Mouse (Mus musculus): ENCODE data around the gene Spata9. TPM values are rescaled to one million over a fixed set of nuclear protein-coding genes. Genes with fewer than 3 reads are reported as not detected.
A peak's percentile ranks its signal among the peaks of the same experiment; 100 is the strongest.

The Spata9 gene
- polyA plus RNA-seq, 1 experiment from 2014 or later: 0.57 TPM

- Histone ChIP-seq H3K36me3 (ENCODE audit: control insufficient read depth, insufficient read depth, low read length) (no peaks in the 10 kb centered on the region), H3K9me3 (replicated peaks; ENCODE audit: control insufficient read depth, low read length) (no peaks in the 10 kb centered on the region), H3K9ac (ENCODE audit: low read length) (no peak overlapping the region; the same call in 1 of the 2 replicates), H3K4me3 (replicated peaks; ENCODE audit: low read length) (peak overlapping the region; percentile 85), H3K4me2 (ENCODE audit: low read depth, low read length) (peak overlapping the region; percentile 73), H3K27ac (ENCODE audit: low read length) (0 out of 2 replicates have a peak overlapping the region, but pooled peaks have one; percentile 98), H3K4me1 (ENCODE audit: control insufficient read depth, insufficient read depth, low read length) (peaks cover 5% of the 10 kb centered on the region), H3K27me3 (ENCODE audit: control insufficient read depth, insufficient read depth, low read length) (no peaks in the 10 kb centered on the region)
- WGBS: 46% methylated on average over 5 of the region's 5 CpGs
- peak; percentile 23; the same call in 1 of the 2 replicates for ATAC-seq (ENCODE audit: insufficient read depth, low FRiP score)
Measured at GRCm38 (mm10) chr13:76018844-76019400, 52.0 kb downstream of the Spata9 start.

GRCm38 (mm10) chr13:76021782-76022181 lies 54.8 kb downstream of the Spata9 start:
- 91% methylated on average over 2 of the region's 2 CpGs for WGBS
- H3K36me3 ChIP-seq (ENCODE audit: control insufficient read depth, insufficient read depth, low read length): no peaks in the 10 kb centered on the region
- H3K4me2 ChIP-seq (ENCODE audit: low read depth, low read length): no peak overlapping the region
- peaks cover 5% of the 10 kb centered on the region for H3K4me1 ChIP-seq (ENCODE audit: control insufficient read depth, insufficient read depth, low read length)
- no peak overlapping the region for H3K9ac ChIP-seq (ENCODE audit: low read length)
- H3K9me3 ChIP-seq (replicated peaks; ENCODE audit: control insufficient read depth, low read length): no peaks in the 10 kb centered on the region
- H3K27me3 ChIP-seq (ENCODE audit: control insufficient read depth, insufficient read depth, low read length): no peaks in the 10 kb centered on the region
- H3K4me3 ChIP-seq (replicated peaks; ENCODE audit: low read length): no peak overlapping the region
- no peak overlapping the region for H3K27ac ChIP-seq (ENCODE audit: low read length)
- ATAC-seq (ENCODE audit: insufficient read depth, low FRiP score): no peak

GRCm38 (mm10) chr13:76024588-76024987 lies 57.6 kb downstream of the Spata9 start:
- Histone ChIP-seq H3K4me1 (ENCODE audit: control insufficient read depth, insufficient read depth, low read length) (no peaks in the 10 kb centered on the region), H3K36me3 (ENCODE audit: control insufficient read depth, insufficient read depth, low read length) (no peaks in the 10 kb centered on the region), H3K4me3 (replicated peaks; ENCODE audit: low read length) (no peak overlapping the region), H3K4me2 (ENCODE audit: low read depth, low read length) (no peak overlapping the region), H3K27ac (ENCODE audit: low read length) (no peak overlapping the region), H3K27me3 (ENCODE audit: control insufficient read depth, insufficient read depth, low read length) (no peaks in the 10 kb centered on the region), H3K9ac (ENCODE audit: low read length) (no peak overlapping the region), H3K9me3 (replicated peaks; ENCODE audit: control insufficient read depth, low read length) (no peaks in the 10 kb centered on the region)
- ATAC-seq (ENCODE audit: insufficient read depth, low FRiP score): no peak
- 62% methylated on average over 3 of the region's 3 CpGs for WGBS

- H3K27me3 ChIP-seq (ENCODE audit: control insufficient read depth, insufficient read depth, low read length): no peaks in the 10 kb centered on the region
- no peaks in the 10 kb centered on the region for H3K36me3 ChIP-seq (ENCODE audit: control insufficient read depth, insufficient read depth, low read length)
- no peaks in the 10 kb centered on the region for H3K4me1 ChIP-seq (ENCODE audit: control insufficient read depth, insufficient read depth, low read length)
- H3K9ac ChIP-seq (ENCODE audit: low read length): no peak overlapping the region
- H3K27ac ChIP-seq (ENCODE audit: low read length): no peak overlapping the region
- no peak overlapping the region for H3K4me2 ChIP-seq (ENCODE audit: low read depth, low read length)
- ATAC-seq (ENCODE audit: insufficient read depth, low FRiP score): no peak
- WGBS: 49% methylated on average over 1 of the region's 1 CpGs
- no peaks in the 10 kb centered on the region for H3K9me3 ChIP-seq (replicated peaks; ENCODE audit: control insufficient read depth, low read length)
- no peak overlapping the region for H3K4me3 ChIP-seq (replicated peaks; ENCODE audit: low read length)
Measured at GRCm38 (mm10) chr13:76042455-76042854, 75.5 kb downstream of the Spata9 start.

- Histone ChIP-seq H3K36me3 (ENCODE audit: control insufficient read depth, insufficient read depth, low read length) (no peaks in the 10 kb centered on the region), H3K4me2 (ENCODE audit: low read depth, low read length) (no peak overlapping the region), H3K4me1 (ENCODE audit: control insufficient read depth, insufficient read depth, low read length) (no peaks in the 10 kb centered on the region), H3K9ac (ENCODE audit: low read length) (no peak overlapping the region), H3K4me3 (replicated peaks; ENCODE audit: low read length) (no peak overlapping the region), H3K27ac (ENCODE audit: low read length) (no peak overlapping the region), H3K9me3 (replicated peaks; ENCODE audit: control insufficient read depth, low read length) (no peaks in the 10 kb centered on the region), H3K27me3 (ENCODE audit: control insufficient read depth, insufficient read depth, low read length) (no peaks in the 10 kb centered on the region)
- ATAC-seq (ENCODE audit: insufficient read depth, low FRiP score): no peak
Measured at GRCm38 (mm10) chr13:76044971-76045370, 78.0 kb downstream of the Spata9 start.

Other genes starting within 250 kb of the Spata9 start
- 99.8 and 113 TPM in 2 replicates for gene Glrx, start 127.3 kb upstream of the Spata9 start, polyA plus RNA-seq (2015; fragmentation: Nextera tagmentation; extraction: Ambion mirVana)
- 17.6 and 20.0 TPM in 2 replicates for gene Rhobtb3, start 23.2 kb upstream of the Spata9 start, polyA plus RNA-seq (2015; fragmentation: Nextera tagmentation; extraction: Ambion mirVana)
- gene Rfesd, start 51.6 kb downstream of the Spata9 start, polyA plus RNA-seq (2015; fragmentation: Nextera tagmentation; extraction: Ambion mirVana): 19.8 and 23.5 TPM in 2 replicates
- gene Gpr150, start 89.8 kb downstream of the Spata9 start, polyA plus RNA-seq (2015; fragmentation: Nextera tagmentation; extraction: Ambion mirVana): 0.12 and 0.47 TPM in 2 replicates
- 7.5 and 8.2 TPM in 2 replicates for gene Arsk, start 131.5 kb downstream of the Spata9 start, polyA plus RNA-seq (2015; fragmentation: Nextera tagmentation; extraction: Ambion mirVana)
- 14.6 and 16.0 TPM in 2 replicates for gene Ttc37, start 131.6 kb downstream of the Spata9 start, polyA plus RNA-seq (2015; fragmentation: Nextera tagmentation; extraction: Ambion mirVana)